Mouse (Mus musculus) liver, embryonic 14.5 days (tissue): Measurements from ENCODE around the gene Carhsp1.

Source experiments
- CTCF ChIP-seq: IDR thresholded peaks from 2 replicates; pipeline ENCODE4 v1.5.1; 2016; ENCODE audit warnings: antibody characterized with exemption, low read depth, control low read depth
- EP300 ChIP-seq: IDR thresholded peaks from 2 replicates; pipeline ENCODE4 v1.6.1; 2016; ENCODE audit warnings: antibody characterized with exemption, low read depth

DNA sequence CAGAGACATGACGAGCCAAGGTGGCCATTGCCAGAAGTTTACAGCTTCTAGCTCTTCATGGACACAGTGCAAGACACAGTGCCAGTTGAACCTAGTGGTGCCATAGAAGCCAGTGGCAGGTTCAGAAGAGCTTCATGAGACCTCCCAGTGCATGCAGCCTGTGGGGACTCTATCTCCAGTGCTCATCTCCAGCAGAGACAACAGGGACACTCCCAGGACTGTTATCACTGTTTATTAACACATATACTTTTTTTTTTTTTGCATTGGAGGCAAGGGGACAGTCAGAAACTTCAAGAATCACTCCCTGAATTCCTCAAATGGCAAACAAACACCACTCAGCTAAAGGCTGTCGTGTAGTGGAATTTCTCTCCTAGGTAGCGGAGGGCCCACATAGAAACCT, 58.5 kb downstream of the Carhsp1 start:
- no peak for TF ChIP-seq CTCF
- no peak for TF ChIP-seq EP300
